In genomic region chr2:25170326-25171100, GRCm38 (mm10) we compare ENCODE assay signal across 15 mouse cellular contexts. TPM values are rescaled to one million over a fixed set of nuclear protein-coding genes. Genes with fewer than 3 reads are reported as not detected.
A peak's percentile ranks its signal among the peaks of the same experiment; 100 is the strongest.
DNase-seq lines count a peak whose midpoint lies in the region; ATAC-seq and TF ChIP-seq lines count a peak whose summit lies in the region.
"Had no signal": no experiment of that assay in that cellular context is flagged by ENCODE, and none has a peak within 500 bp of the region (broad histone marks: within the 10 kb centered on the region; RNA-seq: fewer than 3 reads in every experiment).

No protein-coding gene starts in this region.

- H3K9ac ChIP-seq in forebrain, embryonic 12.5 days = 0 out of 2 replicates have a peak overlapping the region, but pooled peaks have one; percentile 17
- H3K9ac ChIP-seq in forebrain, postnatal 0 days = no peak overlapping the region

- H3K27ac ChIP-seq in forebrain, embryonic 12.5 days = peak overlapping the region; percentile 91; the same call in 1 of the 2 replicates
- no peak overlapping the region for H3K27ac ChIP-seq in forebrain, postnatal 0 days (ENCODE audit: low read depth, low read length)
- peak overlapping the region; percentile 60 for H3K27ac ChIP-seq in brown adipose tissue, adult 24 weeks (replicated peaks; ENCODE audit: low read depth, low read length)

- no peak for ATAC-seq in forebrain, embryonic 12.5 days (ENCODE audit: low FRiP score)
- no peak for ATAC-seq in forebrain, postnatal 0 days
- peak; percentile 21; the same call in 1 of the 2 replicates for ATAC-seq in megakaryocyte progenitor cell, adult 5-6 weeks (replicated peaks; ENCODE audit: poor library complexity)
- no peak for ATAC-seq in megakaryocyte-erythroid progenitor cell, adult 5-6 weeks (replicated peaks; ENCODE audit: low FRiP score, low TSS enrichment, poor library complexity, severe bottlenecking)
- ATAC-seq: lung, postnatal 0 days had no signal

- peaks cover 55% of the 10 kb centered on the region for H3K4me1 ChIP-seq in forebrain, embryonic 12.5 days
- peaks cover 5% of the 10 kb centered on the region for H3K4me1 ChIP-seq in forebrain, postnatal 0 days (ENCODE audit: insufficient read depth)
- peaks cover 14% of the 10 kb centered on the region for H3K4me1 ChIP-seq in lung, adult 2 months (ENCODE audit: control insufficient read depth, insufficient read depth, low read length)
- peaks cover 40% of the 10 kb centered on the region for H3K4me1 ChIP-seq in brown adipose tissue, adult 24 weeks (ENCODE audit: control insufficient read depth, insufficient read depth, insufficient read length, low read length)

- no peaks in the 10 kb centered on the region for H3K27me3 ChIP-seq in forebrain, embryonic 12.5 days
- no peaks in the 10 kb centered on the region for H3K27me3 ChIP-seq in forebrain, postnatal 0 days (ENCODE audit: insufficient read depth, low read length)

- no peaks in the 10 kb centered on the region for H3K36me3 ChIP-seq in forebrain, embryonic 12.5 days (replicated peaks)
- H3K36me3 ChIP-seq in forebrain, postnatal 0 days (ENCODE audit: insufficient read depth) = no peaks in the 10 kb centered on the region

- H3K4me2 ChIP-seq in forebrain, embryonic 12.5 days = no peak overlapping the region
- H3K4me2 ChIP-seq in forebrain, postnatal 0 days (ENCODE audit: low read depth) = no peak overlapping the region

- no peak for TF ChIP-seq CTCF in forebrain, postnatal 0 days (IDR thresholded peaks at IDR 0.05; ENCODE audit: low read depth)
- TF ChIP-seq CTCF in lung, adult 2 months (IDR thresholded peaks at IDR 0.05; ENCODE audit: insufficient read depth, low read length) = no peak

- H3K9me3 ChIP-seq in forebrain, embryonic 12.5 days = no peaks in the 10 kb centered on the region
- H3K9me3 ChIP-seq in forebrain, postnatal 0 days (ENCODE audit: low read length) = no peaks in the 10 kb centered on the region

- H3K4me3 ChIP-seq in forebrain, embryonic 12.5 days (replicated peaks) = no peak overlapping the region
- H3K4me3 ChIP-seq in forebrain, postnatal 0 days (ENCODE audit: low read depth, low read length) = no peak overlapping the region
- H3K4me3 ChIP-seq in lung, adult 2 months (replicated peaks; ENCODE audit: extremely low read depth, low read depth, low read length) = no peak overlapping the region
- H3K4me3 ChIP-seq in brown adipose tissue, adult 24 weeks (ENCODE audit: insufficient read depth, low read depth, low read length) = no peak overlapping the region

- DNase-seq in forebrain, postnatal 0 days = no peak
- DNase-seq in lung, adult 2 months = peak; percentile 28
- no peak for DNase-seq in lung, postnatal 14 days
- no peak for DNase-seq in adrenal gland, postnatal 14 days
- DNase-seq: left cerebral cortex, postnatal 4 days had no signal

- WGBS in forebrain, embryonic 12.5 days = 78% methylated on average over 10 of the region's 10 CpGs
- 55% methylated on average over 10 of the region's 10 CpGs for WGBS in forebrain, postnatal 0 days
- 50% methylated on average over 10 of the region's 10 CpGs for WGBS in lung, adult 2 months

- TF ChIP-seq POLR2A in lung, adult 2 months (IDR thresholded peaks at IDR 0.05; ENCODE audit: borderline replicate concordance, extremely low read depth, low read depth, low read length) = no peak

RNA-seq across cellular contexts. Expression of gene Nrarp, which starts 10.0 kb away (rescaled TPM):
- 76.8 and 81.0 TPM in 2 replicates for polyA plus RNA-seq in forebrain, embryonic 12.5 days (2016; fragmentation: Nextera tagmentation; extraction: Ambion mirVana)
- total RNA-seq in forebrain, postnatal 0 days (2014; rRNA removed) = 38.2 and 40.0 TPM in 2 replicates
- 17.0 and 17.8 TPM in 2 replicates for polyA plus RNA-seq in forebrain, postnatal 0 days (2015; fragmentation: Nextera tagmentation; extraction: Ambion mirVana)
- 46.0 and 69.2 TPM in 2 replicates for polyA plus RNA-seq in lung, adult 2 months (2012; rRNA removed)
- polyA plus RNA-seq in brown adipose tissue, adult 24 weeks (2012; ENCODE audit: insufficient read depth, insufficient read length, missing spikeins) = 6.4 and 7.1 TPM in 2 replicates
- 0.42 and 0.51 TPM in 2 replicates for total RNA-seq in megakaryocyte progenitor cell, adult 5-6 weeks (2015)
- 0.78 and 1.3 TPM in 2 replicates for total RNA-seq in megakaryocyte progenitor cell, adult 5-6 weeks (2017)
- 8.7 and 9.5 TPM in 2 replicates for total RNA-seq in adrenal gland, postnatal 14 days (2021)
- 3.5 and 4.6 TPM in 2 replicates for total RNA-seq in megakaryocyte-erythroid progenitor cell, adult 5-6 weeks (2014; fragmentation: Nextera tagmentation)
- total RNA-seq in megakaryocyte-erythroid progenitor cell, adult 5-6 weeks (2017) = 1.3 and 2.4 TPM in 2 replicates

RNA-seq across cellular contexts. Expression of gene Tor4a, which starts 26.2 kb away (rescaled TPM):
- polyA plus RNA-seq in forebrain, embryonic 12.5 days (2016; fragmentation: Nextera tagmentation; extraction: Ambion mirVana) = 0.62 and 1.0 TPM in 2 replicates
- total RNA-seq in forebrain, postnatal 0 days (2014; rRNA removed) = 1.7 and 3.3 TPM in 2 replicates
- polyA plus RNA-seq in forebrain, postnatal 0 days (2015; fragmentation: Nextera tagmentation; extraction: Ambion mirVana) = 0.92 and 1.2 TPM in 2 replicates
- 52.8 and 54.9 TPM in 2 replicates for polyA plus RNA-seq in lung, adult 2 months (2012; rRNA removed)
- 1.8 and 6.0 TPM in 2 replicates for polyA plus RNA-seq in brown adipose tissue, adult 24 weeks (2012; ENCODE audit: insufficient read depth, insufficient read length, missing spikeins)
- 11.4 and 12.5 TPM in 2 replicates for total RNA-seq in megakaryocyte progenitor cell, adult 5-6 weeks (2015)
- total RNA-seq in megakaryocyte progenitor cell, adult 5-6 weeks (2017) = 16.1 and 17.6 TPM in 2 replicates
- 13.9 and 21.3 TPM in 2 replicates for total RNA-seq in adrenal gland, postnatal 14 days (2021)
- total RNA-seq in megakaryocyte-erythroid progenitor cell, adult 5-6 weeks (2014; fragmentation: Nextera tagmentation) = 12.6 and 13.0 TPM in 2 replicates
- 8.0 and 11.8 TPM in 2 replicates for total RNA-seq in megakaryocyte-erythroid progenitor cell, adult 5-6 weeks (2017)

RNA-seq across cellular contexts. Expression of gene Nelfb, which starts 40.8 kb away (rescaled TPM):
- polyA plus RNA-seq in forebrain, embryonic 12.5 days (2016; fragmentation: Nextera tagmentation; extraction: Ambion mirVana) = 106 and 111 TPM in 2 replicates
- total RNA-seq in forebrain, postnatal 0 days (2014; rRNA removed) = 94.6 and 115 TPM in 2 replicates
- 57.1 and 76.1 TPM in 2 replicates for polyA plus RNA-seq in forebrain, postnatal 0 days (2015; fragmentation: Nextera tagmentation; extraction: Ambion mirVana)
- polyA plus RNA-seq in lung, adult 2 months (2012; rRNA removed) = 58.0 and 94.5 TPM in 2 replicates
- polyA plus RNA-seq in brown adipose tissue, adult 24 weeks (2012; ENCODE audit: insufficient read depth, insufficient read length, missing spikeins) = 15.4 and 19.0 TPM in 2 replicates
- total RNA-seq in megakaryocyte progenitor cell, adult 5-6 weeks (2015) = 23.7 and 28.9 TPM in 2 replicates
- total RNA-seq in megakaryocyte progenitor cell, adult 5-6 weeks (2017) = 35.8 and 38.7 TPM in 2 replicates
- 41.6 and 47.1 TPM in 2 replicates for total RNA-seq in adrenal gland, postnatal 14 days (2021)
- 50.8 and 67.6 TPM in 2 replicates for total RNA-seq in megakaryocyte-erythroid progenitor cell, adult 5-6 weeks (2014; fragmentation: Nextera tagmentation)
- total RNA-seq in megakaryocyte-erythroid progenitor cell, adult 5-6 weeks (2017) = 26.4 and 28.2 TPM in 2 replicates

RNA-seq across cellular contexts. Expression of gene Stpg3, which starts 43.9 kb away (rescaled TPM):
- not detected in 2 replicates for polyA plus RNA-seq in forebrain, embryonic 12.5 days (2016; fragmentation: Nextera tagmentation; extraction: Ambion mirVana)
- total RNA-seq in forebrain, postnatal 0 days (2014; rRNA removed) = not detected in 2 replicates
- polyA plus RNA-seq in forebrain, postnatal 0 days (2015; fragmentation: Nextera tagmentation; extraction: Ambion mirVana) = not detected in 2 replicates
- not detected in 2 replicates for polyA plus RNA-seq in lung, adult 2 months (2012; rRNA removed)
- polyA plus RNA-seq in brown adipose tissue, adult 24 weeks (2012; ENCODE audit: insufficient read depth, insufficient read length, missing spikeins) = not detected in 2 replicates
- total RNA-seq in megakaryocyte progenitor cell, adult 5-6 weeks (2015) = 0.30 TPM in 1 of 2 replicates, not detected in the other
- 0.54 TPM in 1 of 2 replicates, not detected in the other for total RNA-seq in megakaryocyte progenitor cell, adult 5-6 weeks (2017)
- total RNA-seq in adrenal gland, postnatal 14 days (2021) = not detected in 2 replicates
- not detected in 2 replicates for total RNA-seq in megakaryocyte-erythroid progenitor cell, adult 5-6 weeks (2014; fragmentation: Nextera tagmentation)
- 3.2 TPM in 1 of 2 replicates, not detected in the other for total RNA-seq in megakaryocyte-erythroid progenitor cell, adult 5-6 weeks (2017)
- total RNA-seq: left cerebral cortex, postnatal 4 days had no signal
- polyA plus RNA-seq: C2C12; cortical plate, adult 2 months; heart, embryonic 16.5 days; large intestine, adult 2 months; urinary bladder, adult 2 months had no signal

RNA-seq across cellular contexts. Expression of gene Fam166a, which starts 48.0 kb away (rescaled TPM):
- polyA plus RNA-seq in forebrain, embryonic 12.5 days (2016; fragmentation: Nextera tagmentation; extraction: Ambion mirVana) = 0.46 and 0.87 TPM in 2 replicates
- not detected in 2 replicates for total RNA-seq in forebrain, postnatal 0 days (2014; rRNA removed)
- 0.94 TPM in 1 of 2 replicates, not detected in the other for polyA plus RNA-seq in forebrain, postnatal 0 days (2015; fragmentation: Nextera tagmentation; extraction: Ambion mirVana)
- 0.17 TPM in 1 of 2 replicates, not detected in the other for polyA plus RNA-seq in lung, adult 2 months (2012; rRNA removed)
- not detected in 2 replicates for polyA plus RNA-seq in brown adipose tissue, adult 24 weeks (2012; ENCODE audit: insufficient read depth, insufficient read length, missing spikeins)
- not detected in 2 replicates for total RNA-seq in megakaryocyte progenitor cell, adult 5-6 weeks (2015)
- not detected in 2 replicates for total RNA-seq in megakaryocyte progenitor cell, adult 5-6 weeks (2017)
- total RNA-seq in adrenal gland, postnatal 14 days (2021) = not detected in 2 replicates
- total RNA-seq in megakaryocyte-erythroid progenitor cell, adult 5-6 weeks (2014; fragmentation: Nextera tagmentation) = not detected in 2 replicates
- not detected in 2 replicates for total RNA-seq in megakaryocyte-erythroid progenitor cell, adult 5-6 weeks (2017)
- total RNA-seq: left cerebral cortex, postnatal 4 days had no signal
- polyA plus RNA-seq: C2C12; heart, embryonic 16.5 days; large intestine, adult 2 months had no signal
